Mouse (Mus musculus): ENCODE measurements around the gene Rtn3. TPM values are rescaled to one million over a fixed set of nuclear protein-coding genes. Genes with fewer than 3 reads are reported as not detected.
"Not testable (repeated sequence)": the region's sequence is repeated elsewhere in the genome, so short reads cannot be mapped to it uniquely, and the experiment has no call there.

The Rtn3 gene
- polyA plus RNA-seq, 1 experiment from 2014 or later: 566 TPM

- no peak for ATAC-seq
- Histone ChIP-seq H3K27me3 (no peaks in the 10 kb centered on the region), H3K27ac (no peak overlapping the region), H3K4me3 (replicated peaks) (no peak overlapping the region), H3K36me3 (no peaks in the 10 kb centered on the region), H3K4me1 (replicated peaks) (peaks cover 1% of the 10 kb centered on the region; the same call in 1 of the 2 replicates), H3K4me2 (replicated peaks) (no peak overlapping the region), H3K9ac (replicated peaks) (no peak overlapping the region), H3K9me3 (no peaks in the 10 kb centered on the region)
- WGBS: 93% methylated on average over 1 of the region's 1 CpGs
These were observed 17.6 kb upstream of the Rtn3 start for GRCm38 (mm10) chr19:7500701-7501100.

- no peak overlapping the region for H3K9ac ChIP-seq (replicated peaks)
- ATAC-seq: no peak
- H3K36me3 ChIP-seq: no peaks in the 10 kb centered on the region
- H3K9me3 ChIP-seq: no peaks in the 10 kb centered on the region
- H3K4me3 ChIP-seq (replicated peaks): no peak overlapping the region
- no peak overlapping the region for H3K4me2 ChIP-seq (replicated peaks)
- no peaks in the 10 kb centered on the region for H3K27me3 ChIP-seq
- WGBS: 93% methylated on average over 2 of the region's 2 CpGs
- H3K27ac ChIP-seq: no peak overlapping the region
- peaks cover 5% of the 10 kb centered on the region; the same call in 1 of the 2 replicates for H3K4me1 ChIP-seq (replicated peaks)
These were observed 15.7 kb upstream of the Rtn3 start for GRCm38 (mm10) chr19:7498816-7499215.

- not testable (repeated sequence) for H3K9me3 ChIP-seq; H3K9ac ChIP-seq (replicated peaks); H3K27ac ChIP-seq; H3K4me1 ChIP-seq (replicated peaks); H3K36me3 ChIP-seq; H3K27me3 ChIP-seq; ATAC-seq; H3K4me3 ChIP-seq (replicated peaks)
- H3K4me2 ChIP-seq (replicated peaks): peak overlapping the region; percentile 70; the same call in 1 of the 2 replicates
- WGBS: 74% methylated on average over 1 of the region's 1 CpGs
These were observed 13.0 kb upstream of the Rtn3 start for GRCm38 (mm10) chr19:7496070-7496469.

GRCm38 (mm10) chr19:7495221-7496038 is 12.3 kb upstream of the Rtn3 start:
- Histone ChIP-seq H3K4me1 (replicated peaks) (peaks cover 5% of the 10 kb centered on the region; the same call in 1 of the 2 replicates), H3K36me3 (no peaks in the 10 kb centered on the region), H3K27ac (no peak overlapping the region), H3K9me3 (no peaks in the 10 kb centered on the region), H3K4me3 (replicated peaks) (peak overlapping the region; percentile 66), H3K4me2 (replicated peaks) (peak overlapping the region; percentile 70), H3K9ac (replicated peaks) (peak overlapping the region; percentile 83; the same call in 1 of the 2 replicates), H3K27me3 (no peaks in the 10 kb centered on the region)
- 49% methylated on average over 14 of the region's 14 CpGs for WGBS
- ATAC-seq: no peak

- peak overlapping the region; percentile 70 for H3K4me2 ChIP-seq (replicated peaks)
- peak overlapping the region; percentile 83 for H3K9ac ChIP-seq (replicated peaks)
- peak overlapping the region; percentile 66 for H3K4me3 ChIP-seq (replicated peaks)
- no peaks in the 10 kb centered on the region for H3K9me3 ChIP-seq
- no peaks in the 10 kb centered on the region for H3K36me3 ChIP-seq
- peak overlapping the region; percentile 96 for H3K27ac ChIP-seq
- peak; percentile 98 for ATAC-seq
- peaks cover 5% of the 10 kb centered on the region; the same call in 1 of the 2 replicates for H3K4me1 ChIP-seq (replicated peaks)
- under 1% methylated on average over 84 of the region's 84 CpGs for WGBS
- no peaks in the 10 kb centered on the region for H3K27me3 ChIP-seq
These were observed 11.3 kb upstream of the Rtn3 start for GRCm38 (mm10) chr19:7494187-7495015.

GRCm38 (mm10) chr19:7493352-7494186 is 10.5 kb upstream of the Rtn3 start, which contains the start of gene Atl3:
Atl3 (plus strand) TSS chr19:7494040.
- Histone ChIP-seq H3K9me3 (no peaks in the 10 kb centered on the region), H3K36me3 (no peaks in the 10 kb centered on the region), H3K4me1 (replicated peaks) (peaks cover 5% of the 10 kb centered on the region; the same call in 1 of the 2 replicates), H3K27ac (peak within 1 kb of the TSS; percentile 96), H3K9ac (replicated peaks) (peak within 1 kb of the TSS; percentile 83), H3K27me3 (no peaks in the 10 kb centered on the region), H3K4me2 (replicated peaks) (peak within 1 kb of the TSS; percentile 70), H3K4me3 (replicated peaks) (peak within 1 kb of the TSS; percentile 66)
- WGBS: 31% methylated on average over 31 of the region's 31 CpGs
- no peak for ATAC-seq

GRCm38 (mm10) chr19:7492682-7493081 is 9.6 kb upstream of the Rtn3 start:
- no peak overlapping the region for H3K27ac ChIP-seq
- no peaks in the 10 kb centered on the region for H3K9me3 ChIP-seq
- no peaks in the 10 kb centered on the region for H3K36me3 ChIP-seq
- H3K27me3 ChIP-seq: no peaks in the 10 kb centered on the region
- peaks cover 5% of the 10 kb centered on the region; the same call in 1 of the 2 replicates for H3K4me1 ChIP-seq (replicated peaks)
- H3K4me2 ChIP-seq (replicated peaks): no peak overlapping the region
- H3K4me3 ChIP-seq (replicated peaks): no peak overlapping the region
- no peak for ATAC-seq
- WGBS: 98% methylated on average over 2 of the region's 2 CpGs
- no peak overlapping the region for H3K9ac ChIP-seq (replicated peaks)

GRCm38 (mm10) chr19:7491960-7492359 is 8.9 kb upstream of the Rtn3 start:
- Histone ChIP-seq H3K9ac (replicated peaks) (no peak overlapping the region), H3K27me3 (no peaks in the 10 kb centered on the region), H3K27ac (no peak overlapping the region), H3K4me3 (replicated peaks) (no peak overlapping the region), H3K4me2 (replicated peaks) (no peak overlapping the region), H3K4me1 (replicated peaks) (peaks cover 5% of the 10 kb centered on the region; the same call in 1 of the 2 replicates), H3K9me3 (no peaks in the 10 kb centered on the region), H3K36me3 (no peaks in the 10 kb centered on the region)
- no peak for ATAC-seq
- WGBS: 91% methylated on average over 6 of the region's 6 CpGs

- Histone ChIP-seq H3K27ac (no peak overlapping the region), H3K4me3 (replicated peaks) (no peak overlapping the region), H3K9ac (replicated peaks) (no peak overlapping the region), H3K36me3 (no peaks in the 10 kb centered on the region), H3K4me1 (replicated peaks) (peaks cover 8% of the 10 kb centered on the region), H3K9me3 (no peaks in the 10 kb centered on the region), H3K4me2 (replicated peaks) (no peak overlapping the region), H3K27me3 (no peaks in the 10 kb centered on the region)
- ATAC-seq: no peak
- 83% methylated on average over 8 of the region's 8 CpGs for WGBS
These were observed 4.6 kb upstream of the Rtn3 start for GRCm38 (mm10) chr19:7487680-7488079.

GRCm38 (mm10) chr19:7484076-7484475 is 995 bp upstream of the Rtn3 start:
- ATAC-seq: no peak

GRCm38 (mm10) chr19:7483512-7483882 is 416 bp upstream of the Rtn3 start:
- Histone ChIP-seq H3K4me1 (replicated peaks) (peaks cover 34% of the 10 kb centered on the region), H3K9ac (replicated peaks) (peak overlapping the region; percentile 100; the same call in 1 of the 2 replicates), H3K27ac (peak overlapping the region; percentile 100), H3K9me3 (no peaks in the 10 kb centered on the region), H3K27me3 (no peaks in the 10 kb centered on the region), H3K4me2 (replicated peaks) (peak overlapping the region; percentile 80), H3K36me3 (no peaks in the 10 kb centered on the region; the same call in 1 of the 2 replicates), H3K4me3 (replicated peaks) (peak overlapping the region; percentile 97)
- ATAC-seq: peak; percentile 76
- 1% methylated on average over 6 of the region's 6 CpGs for WGBS

More at GRCm38 (mm10) chr19:7484076-7484475, 995 bp upstream of the Rtn3 start:
- Histone ChIP-seq H3K4me1 (replicated peaks) (peaks cover 31% of the 10 kb centered on the region), H3K27me3 (no peaks in the 10 kb centered on the region), H3K4me3 (replicated peaks) (peak overlapping the region; percentile 97), H3K9ac (replicated peaks) (peak overlapping the region; percentile 37; the same call in 1 of the 2 replicates), H3K36me3 (no peaks in the 10 kb centered on the region), H3K9me3 (no peaks in the 10 kb centered on the region), H3K4me2 (replicated peaks) (peak overlapping the region; percentile 80), H3K27ac (peak overlapping the region; percentile 100)
- WGBS: 64% methylated on average over 5 of the region's 5 CpGs
